Mouse (Mus musculus): ENCODE results near the gene Pqlc2. TPM values are rescaled to one million over a fixed set of nuclear protein-coding genes. Genes with fewer than 3 reads are reported as not detected.

The Pqlc2 gene
- polyA plus RNA-seq, 1 experiment from 2014 or later, result 17.4 TPM

DNA sequence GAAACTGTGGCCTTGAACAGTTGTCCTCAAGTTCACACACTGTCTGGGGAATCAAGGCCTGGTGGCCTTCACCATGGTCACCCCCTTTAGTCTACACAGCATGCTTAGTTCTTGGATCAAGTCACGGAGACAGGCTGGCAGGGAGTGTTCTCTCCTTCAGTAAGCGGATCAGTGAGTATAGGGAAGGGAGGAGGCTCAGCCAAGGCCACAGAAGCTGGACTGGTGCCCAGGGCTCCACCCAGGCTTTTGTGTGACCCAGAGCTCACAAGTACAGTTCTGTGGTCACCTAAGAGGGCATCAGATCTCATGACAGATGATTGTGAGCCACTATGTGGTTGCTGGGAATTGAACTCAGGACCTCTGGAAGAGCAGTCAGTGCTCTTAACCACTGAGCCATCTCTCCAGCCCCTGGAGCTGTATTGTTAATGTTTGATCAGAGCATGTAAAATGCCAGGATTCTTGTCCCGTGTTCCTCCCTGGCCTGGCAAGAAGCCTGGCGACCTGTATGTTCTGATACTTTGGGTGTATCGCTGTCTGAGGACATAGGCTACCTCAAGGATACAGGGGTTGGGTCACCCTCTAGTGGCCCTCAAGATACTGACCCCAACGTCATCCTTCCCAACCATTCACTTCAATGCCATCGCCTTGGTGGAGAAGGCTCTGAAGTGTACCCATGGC, 31.2 kb upstream of the Pqlc2 start:
- ATAC-seq, result peak; percentile 36; the same call in 1 of the 2 replicates
- H3K9me3 ChIP-seq (ENCODE audit: low read length), result no peaks in the 10 kb centered on the region
- no peaks in the 10 kb centered on the region for H3K36me3 ChIP-seq (ENCODE audit: insufficient read depth, low read length)
- no peaks in the 10 kb centered on the region for H3K27me3 ChIP-seq (replicated peaks; ENCODE audit: insufficient read depth, low read length)
- no peak overlapping the region for H3K27ac ChIP-seq (ENCODE audit: low read length)
- H3K4me1 ChIP-seq (ENCODE audit: insufficient read depth, low read depth, low read length), result no peaks in the 10 kb centered on the region
- H3K9ac ChIP-seq (replicated peaks; ENCODE audit: low read depth), result no peak overlapping the region
- no peak for TF ChIP-seq CTCF (IDR thresholded peaks at IDR 0.05)
- TF ChIP-seq EP300 (IDR thresholded peaks at IDR 0.05), result no peak
- 61% methylated on average over 7 of the region's 7 CpGs for WGBS
- H3K4me3 ChIP-seq (ENCODE audit: low read depth, low read length), result no peak overlapping the region
- no peak overlapping the region for H3K4me2 ChIP-seq (replicated peaks; ENCODE audit: low read depth, low read length)
- peak; percentile 35 for DNase-seq (ENCODE audit: low spot score)

DNA sequence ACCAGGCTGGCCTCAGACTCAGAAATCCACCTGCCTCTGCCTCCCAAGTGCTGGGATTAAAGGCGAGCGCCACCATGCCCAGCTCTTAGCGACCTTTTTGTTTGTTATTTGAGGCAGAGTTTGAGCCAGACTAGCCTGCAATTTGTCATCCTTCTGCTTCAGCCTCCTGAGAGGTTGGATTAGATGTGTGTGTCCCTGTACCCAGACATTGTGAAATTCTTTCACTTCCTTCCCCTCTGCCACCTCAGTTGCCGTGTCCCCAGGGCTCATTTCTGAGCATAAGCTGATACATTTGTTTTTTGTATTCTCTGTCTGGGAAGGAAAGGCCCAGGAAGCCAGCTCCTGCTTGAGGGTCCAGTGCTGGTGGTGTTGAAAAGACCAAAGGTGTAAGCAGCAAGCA, 30.3 kb upstream of the Pqlc2 start:
- WGBS, result 65% methylated on average over 4 of the region's 4 CpGs
- Histone ChIP-seq H3K4me3 (ENCODE audit: low read depth, low read length) (no peak overlapping the region), H3K27me3 (replicated peaks; ENCODE audit: insufficient read depth, low read length) (no peaks in the 10 kb centered on the region), H3K36me3 (ENCODE audit: insufficient read depth, low read length) (no peaks in the 10 kb centered on the region), H3K27ac (ENCODE audit: low read length) (no peak overlapping the region), H3K9me3 (ENCODE audit: low read length) (no peaks in the 10 kb centered on the region), H3K4me1 (ENCODE audit: insufficient read depth, low read depth, low read length) (no peaks in the 10 kb centered on the region), H3K9ac (replicated peaks; ENCODE audit: low read depth) (no peak overlapping the region), H3K4me2 (replicated peaks; ENCODE audit: low read depth, low read length) (no peak overlapping the region)
- TF ChIP-seq CTCF (IDR thresholded peaks at IDR 0.05) (no peak), EP300 (IDR thresholded peaks at IDR 0.05) (no peak)
- ATAC-seq (no peak), DNase-seq (ENCODE audit: low spot score) (peak; percentile 9)

DNA sequence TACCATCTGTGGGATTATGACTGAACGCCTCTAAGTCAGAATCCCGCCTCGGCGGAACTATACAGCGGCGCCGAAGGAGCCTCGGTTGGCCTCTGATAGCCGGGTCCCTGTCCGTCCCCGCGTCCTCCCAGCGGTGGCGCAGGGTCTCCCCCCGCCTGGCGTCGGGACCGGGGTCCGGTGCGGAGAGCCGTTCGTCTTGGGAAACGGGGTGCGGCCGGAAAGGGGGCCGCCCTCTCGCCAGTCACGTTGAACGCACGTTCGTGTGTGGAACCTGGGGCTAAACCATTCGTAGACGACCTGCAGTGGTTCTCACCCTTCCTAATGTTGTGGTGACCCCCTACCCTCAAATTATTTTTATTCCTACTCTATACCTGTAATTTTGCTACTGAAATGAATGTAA, 27.6 kb upstream of the Pqlc2 start:
- H3K9me3 ChIP-seq (ENCODE audit: low read length), result no peaks in the 10 kb centered on the region
- no peaks in the 10 kb centered on the region for H3K4me1 ChIP-seq (ENCODE audit: insufficient read depth, low read depth, low read length)
- no peak overlapping the region for H3K27ac ChIP-seq (ENCODE audit: low read length)
- ATAC-seq (no peak), DNase-seq (ENCODE audit: low spot score) (no peak)
- H3K27me3 ChIP-seq (replicated peaks; ENCODE audit: insufficient read depth, low read length), result no peaks in the 10 kb centered on the region
- H3K9ac ChIP-seq (replicated peaks; ENCODE audit: low read depth), result no peak overlapping the region
- H3K36me3 ChIP-seq (ENCODE audit: insufficient read depth, low read length), result no peaks in the 10 kb centered on the region
- TF ChIP-seq CTCF (IDR thresholded peaks at IDR 0.05) (no peak), EP300 (IDR thresholded peaks at IDR 0.05) (no peak)
- H3K4me3 ChIP-seq (ENCODE audit: low read depth, low read length), result no peak overlapping the region
- H3K4me2 ChIP-seq (replicated peaks; ENCODE audit: low read depth, low read length), result no peak overlapping the region
- WGBS, result 51% methylated on average over 33 of the region's 33 CpGs

DNA sequence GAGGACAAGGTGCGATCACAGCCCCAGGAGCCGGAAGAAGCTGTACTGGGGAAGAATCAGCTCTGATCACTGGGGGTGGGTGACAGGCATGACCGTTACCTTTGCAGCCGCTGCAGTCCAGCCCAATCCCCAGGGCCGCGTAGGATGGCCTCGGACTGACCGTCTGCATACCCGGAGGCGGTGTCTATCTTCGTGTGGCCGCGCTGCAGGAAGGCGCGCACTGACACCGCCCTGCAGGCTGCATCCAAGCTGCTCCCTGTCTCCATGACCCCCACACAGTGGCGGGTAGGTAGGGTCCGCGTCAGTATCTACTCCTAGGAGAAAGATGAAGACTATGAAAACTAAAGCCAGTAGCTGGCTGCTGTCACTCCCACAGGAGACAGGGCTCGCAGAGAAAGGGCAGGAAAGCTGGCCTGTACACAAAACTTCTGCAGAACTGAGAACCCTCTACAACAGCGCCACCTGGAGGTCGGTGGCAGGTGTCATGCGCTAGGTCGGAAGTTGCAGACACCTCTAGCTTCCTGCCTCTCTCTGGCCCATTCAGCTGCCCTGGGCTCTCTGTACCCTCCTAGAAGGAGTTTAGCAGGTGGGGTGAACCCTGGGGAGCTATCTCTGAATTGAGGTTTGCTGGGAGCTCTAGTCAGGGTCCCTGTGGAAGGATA, 26.4 kb upstream of the Pqlc2 start:
- peak; percentile 81 for ATAC-seq
- 0 out of 2 replicates have a peak overlapping the region, but pooled peaks have one; percentile 2 for H3K4me3 ChIP-seq (ENCODE audit: low read depth, low read length)

DNA sequence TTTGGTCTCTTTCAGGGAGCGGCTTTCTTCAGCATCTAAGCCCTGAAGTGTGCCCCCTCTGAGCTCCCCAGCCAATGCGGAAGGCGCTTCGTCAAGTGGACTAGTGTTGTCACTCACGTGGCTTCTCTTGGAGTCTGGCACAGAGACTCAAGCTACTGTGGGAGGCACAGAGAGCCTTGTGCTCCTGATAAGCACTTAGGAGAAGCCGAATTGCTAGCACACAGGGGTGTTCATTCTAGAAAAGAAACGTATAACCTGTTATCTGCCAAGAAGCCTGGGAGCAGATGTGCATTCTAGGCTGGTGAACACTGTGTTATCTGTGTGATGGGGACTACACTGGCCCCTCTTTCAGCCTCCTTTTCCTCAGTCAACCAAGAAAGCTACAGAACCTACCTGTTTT, 25.0 kb upstream of the Pqlc2 start:
- peak; percentile 23 for ATAC-seq
- Histone ChIP-seq H3K9me3 (ENCODE audit: low read length) (no peaks in the 10 kb centered on the region), H3K27ac (ENCODE audit: low read length) (no peak overlapping the region), H3K9ac (replicated peaks; ENCODE audit: low read depth) (no peak overlapping the region), H3K4me2 (replicated peaks; ENCODE audit: low read depth, low read length) (no peak overlapping the region), H3K27me3 (replicated peaks; ENCODE audit: insufficient read depth, low read length) (no peaks in the 10 kb centered on the region), H3K4me1 (ENCODE audit: insufficient read depth, low read depth, low read length) (no peaks in the 10 kb centered on the region), H3K36me3 (ENCODE audit: insufficient read depth, low read length) (no peaks in the 10 kb centered on the region), H3K4me3 (ENCODE audit: low read depth, low read length) (no peak overlapping the region)
- WGBS, result 36% methylated on average over 7 of the region's 7 CpGs
- no peak for DNase-seq (ENCODE audit: low spot score)
- TF ChIP-seq CTCF (IDR thresholded peaks at IDR 0.05) (no peak), EP300 (IDR thresholded peaks at IDR 0.05) (no peak)

More for the DNA sequence above, 26.4 kb upstream of the Pqlc2 start:
- no peaks in the 10 kb centered on the region for H3K9me3 ChIP-seq (ENCODE audit: low read length)
- no peaks in the 10 kb centered on the region for H3K4me1 ChIP-seq (ENCODE audit: insufficient read depth, low read depth, low read length)
- H3K27ac ChIP-seq (ENCODE audit: low read length), result no peak overlapping the region
- no peak overlapping the region for H3K9ac ChIP-seq (replicated peaks; ENCODE audit: low read depth)
- H3K36me3 ChIP-seq (ENCODE audit: insufficient read depth, low read length), result no peaks in the 10 kb centered on the region
- H3K4me2 ChIP-seq (replicated peaks; ENCODE audit: low read depth, low read length), result peak overlapping the region; percentile 39
- peak; percentile 88 for DNase-seq (ENCODE audit: low spot score)
- WGBS, result 24% methylated on average over 24 of the region's 24 CpGs
- H3K27me3 ChIP-seq (replicated peaks; ENCODE audit: insufficient read depth, low read length), result no peaks in the 10 kb centered on the region
- TF ChIP-seq EP300 (IDR thresholded peaks at IDR 0.05), result no peak
- TF ChIP-seq CTCF (IDR thresholded peaks at IDR 0.05), result peak; percentile 90

DNA sequence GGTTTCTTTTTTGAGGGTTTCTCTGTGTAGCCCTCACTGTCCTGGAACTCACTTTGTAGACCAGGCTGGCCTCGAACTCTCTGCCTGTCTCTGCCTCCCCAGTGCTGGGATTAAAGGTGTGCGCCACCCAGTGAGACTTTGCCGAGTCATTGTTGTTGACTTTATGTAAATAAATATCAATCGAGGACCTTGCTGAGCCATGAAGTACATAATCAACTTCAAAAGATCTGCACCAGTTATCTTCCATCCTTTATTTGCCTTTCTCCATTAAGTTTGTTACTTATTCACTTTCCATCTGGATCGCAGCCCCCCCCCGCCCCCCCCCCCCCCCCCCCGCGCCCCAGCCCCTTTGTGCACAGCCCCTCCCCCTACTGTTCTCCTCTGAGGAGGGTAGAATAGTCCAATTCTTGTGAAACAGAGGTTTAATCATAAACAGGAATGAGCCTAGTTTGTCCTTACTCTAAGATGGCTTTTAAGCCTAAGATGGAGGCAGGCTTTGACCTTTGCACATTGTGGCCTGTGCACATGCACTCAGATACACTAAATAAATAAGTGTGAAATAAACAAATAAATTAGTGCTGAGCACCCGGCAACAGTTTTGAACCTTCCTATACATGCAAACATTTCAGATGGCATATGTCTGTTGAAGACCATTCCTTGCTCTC, 24.3 kb upstream of the Pqlc2 start:
- Histone ChIP-seq H3K4me1 (ENCODE audit: insufficient read depth, low read depth, low read length) (no peaks in the 10 kb centered on the region), H3K9ac (replicated peaks; ENCODE audit: low read depth) (no peak overlapping the region), H3K27me3 (replicated peaks; ENCODE audit: insufficient read depth, low read length) (no peaks in the 10 kb centered on the region), H3K27ac (ENCODE audit: low read length) (no peak overlapping the region), H3K36me3 (ENCODE audit: insufficient read depth, low read length) (no peaks in the 10 kb centered on the region), H3K4me3 (ENCODE audit: low read depth, low read length) (no peak overlapping the region), H3K9me3 (ENCODE audit: low read length) (no peaks in the 10 kb centered on the region), H3K4me2 (replicated peaks; ENCODE audit: low read depth, low read length) (no peak overlapping the region)
- DNase-seq (ENCODE audit: low spot score) (no peak), ATAC-seq (no peak)
- WGBS, result 20% methylated on average over 8 of the region's 9 CpGs
- no peak for TF ChIP-seq CTCF (IDR thresholded peaks at IDR 0.05)
